Mouse (Mus musculus) small intestine, adult 2 months (tissue): ENCODE measurements around the gene Supt5.
A peak's percentile ranks its signal among the peaks of the same experiment; 100 is the strongest.

Source experiments
- CTCF ChIP-seq: fragments of 200-500 bp; IDR thresholded peaks from 2 replicates; pipeline ENCODE4 v1.5.1; 2012; ENCODE audit warnings: low read depth, mild to moderate bottlenecking, control low read depth, inconsistent platforms, low read length, moderate library complexity, mixed read lengths; ENCODE audit not compliant: insufficient replicate concordance, insufficient read length; ENCODE audit errors: extremely low read depth
- POLR2A ChIP-seq: fragments of 200-500 bp; IDR thresholded peaks from 2 replicates; pipeline ENCODE4 v1.6.1; 2012; ENCODE audit warnings: low read depth, mild to moderate bottlenecking, control low read depth, inconsistent platforms, low read length, moderate library complexity

- TF ChIP-seq CTCF = peak; percentile 26; the same call in 1 of the 2 replicates
- no peak for TF ChIP-seq POLR2A
Measured at GRCm38 (mm10) chr7:28373131-28373581, 34.6 kb upstream of the Supt5 start.
